Mouse (Mus musculus): Measurements from ENCODE around the gene Renbp. TPM values are rescaled to one million over a fixed set of nuclear protein-coding genes. Genes with fewer than 3 reads are reported as not detected.

The Renbp gene
- polyA plus RNA-seq (2012; rRNA removed; ENCODE audit: low replicate concordance): 14.0 and 16.6 TPM in 2 replicates

DNA sequence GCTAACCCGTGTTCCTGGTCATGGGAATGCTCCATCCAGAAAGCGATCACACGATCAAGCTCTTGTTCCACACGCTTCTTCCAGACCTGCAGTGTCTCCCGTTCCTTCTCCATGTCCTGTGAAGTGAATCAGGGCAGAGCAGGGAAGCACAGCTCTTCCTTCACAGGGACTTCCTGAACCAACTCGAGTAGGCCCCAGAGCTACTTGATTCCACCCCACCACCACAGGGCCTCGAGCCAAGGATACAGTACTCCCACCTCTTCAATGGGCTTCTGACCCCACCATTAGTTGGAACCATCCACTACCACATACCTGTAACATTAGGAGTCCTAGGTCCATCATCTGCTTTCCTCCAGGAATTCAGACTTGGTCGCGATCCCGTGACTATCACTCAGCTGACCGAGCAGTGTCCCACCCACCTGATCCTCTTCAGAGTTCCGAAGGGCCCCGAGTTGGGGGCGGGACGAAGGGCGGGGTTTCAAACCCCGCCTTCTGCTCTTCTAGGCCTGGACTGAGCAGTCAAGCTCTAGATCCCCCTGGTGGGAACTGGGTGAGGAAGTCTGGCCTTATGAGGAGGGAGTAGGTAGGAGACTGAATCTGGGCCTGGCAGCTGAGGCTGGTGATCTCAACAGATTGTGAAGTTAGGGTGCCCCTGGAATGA is at the start of gene Renbp:
Gene Renbp, minus strand, starts transcription at position 449 of the 661 bp plus-strand sequence.

GRCm38 (mm10) chrX:73966248-73967176 is 35.9 kb upstream of the Renbp start, which contains the start of gene Hcfc1:
Hcfc1 (minus strand) TSS chrX:73966357.

DNA sequence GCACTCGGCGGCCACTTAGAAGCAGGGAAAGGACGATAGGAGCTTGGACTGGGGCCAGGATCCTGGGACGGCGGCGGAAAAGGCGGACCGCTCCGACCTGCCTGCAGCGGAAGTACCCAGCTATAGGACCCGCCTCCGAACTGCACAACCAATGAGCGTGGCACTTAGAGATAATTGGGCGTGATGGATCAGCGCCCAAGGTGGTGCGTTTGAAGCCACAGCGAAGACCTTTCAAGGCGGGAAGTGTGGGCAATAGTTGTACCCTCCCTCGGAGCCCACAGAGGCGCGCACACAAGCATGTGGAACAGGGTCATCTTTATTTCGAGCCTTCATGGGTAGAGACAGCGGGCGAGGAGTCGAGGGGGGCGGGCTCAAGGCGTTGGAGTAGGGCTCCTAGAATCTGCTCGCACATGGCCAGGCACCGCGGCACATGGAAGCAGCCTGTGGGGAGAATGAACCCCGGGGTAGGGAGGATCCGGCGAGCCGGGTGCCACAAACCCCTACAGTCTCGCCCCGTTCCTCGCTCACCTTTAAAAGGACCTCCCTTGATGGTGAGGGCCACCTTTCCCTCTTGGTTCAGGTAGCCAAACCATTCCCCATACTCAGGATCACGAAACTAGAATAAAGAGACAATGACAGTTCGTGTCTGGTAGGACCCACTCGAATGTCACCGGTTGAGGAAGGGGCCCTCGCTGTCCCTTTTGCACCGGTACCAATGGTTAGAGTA is 8.7 kb downstream of the Renbp start, which contains the start of the genes Arhgap4 and Naa10:
Gene Arhgap4, minus strand, starts transcription at position 48 of the 727 bp plus-strand sequence.
Gene Naa10, minus strand, starts transcription at position 122 of the 727 bp plus-strand sequence.

DNA sequence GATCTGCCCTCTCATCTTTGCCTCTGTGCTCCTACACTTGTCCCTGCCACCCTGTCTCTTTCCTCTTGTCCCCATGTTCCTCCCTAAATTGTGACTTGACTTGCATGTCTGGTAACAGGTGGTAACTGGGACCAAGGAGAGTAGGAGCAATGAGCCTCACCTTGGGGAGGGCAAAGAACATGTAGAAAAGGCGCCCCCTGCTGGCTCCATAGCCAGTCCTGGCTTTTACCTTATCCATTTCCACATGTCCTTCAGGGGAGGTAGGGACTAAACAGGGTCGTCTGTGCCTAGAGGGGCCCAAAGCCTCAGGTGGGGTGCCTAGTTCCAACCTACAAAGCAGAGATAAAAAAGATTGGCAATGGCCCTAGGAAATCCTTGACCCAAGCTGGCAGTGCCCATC is 34.9 kb downstream of the Renbp start, which contains the start of gene L1cam:
Gene L1cam, minus strand, starts transcription at position 387 of the 400 bp plus-strand sequence.

DNA sequence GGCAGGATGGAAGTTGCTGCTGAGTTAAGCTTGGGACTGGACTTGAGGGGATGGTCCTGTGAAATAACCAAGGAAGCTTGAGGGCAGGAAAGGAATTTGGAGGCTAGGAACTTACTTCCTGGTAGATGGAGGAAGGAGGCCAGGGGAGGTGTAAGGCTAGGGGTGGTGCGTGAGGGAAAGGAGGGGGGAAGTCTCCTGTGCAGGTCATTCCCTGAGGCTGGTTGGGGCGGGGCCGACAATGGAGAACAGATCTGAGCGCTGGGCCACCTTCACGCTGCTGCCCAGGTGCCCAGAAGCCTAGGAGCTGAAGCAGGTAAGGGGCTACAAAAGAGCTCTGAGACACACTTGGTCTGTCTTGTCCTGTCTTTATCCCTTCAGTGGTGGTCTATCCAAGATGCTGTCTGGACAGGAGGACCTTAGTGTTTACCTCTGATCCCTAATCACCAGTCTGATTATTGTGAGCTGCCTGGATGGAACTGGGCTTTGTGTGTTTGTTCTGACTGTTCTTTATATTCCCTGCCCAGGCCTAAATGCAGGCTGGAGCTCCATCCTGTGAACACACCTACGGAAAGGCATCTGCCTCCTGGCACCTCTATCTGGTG is 39.0 kb downstream of the Renbp start, which contains the start of gene Avpr2:
Gene Avpr2, plus strand, starts transcription at position 552 of the 602 bp plus-strand sequence.

Other genes starting within 250 kb of the Renbp start
- gene Bcap31, start 214.7 kb downstream of the Renbp start, polyA plus RNA-seq (2012; rRNA removed; ENCODE audit: low replicate concordance): 52.1 and 145 TPM in 2 replicates
- 54.7 and 56.8 TPM in 2 replicates for gene Abcd1, start 214.3 kb downstream of the Renbp start, polyA plus RNA-seq (2012; rRNA removed; ENCODE audit: low replicate concordance)
- gene Plxnb3, start 173.8 kb downstream of the Renbp start, polyA plus RNA-seq (2012; rRNA removed; ENCODE audit: low replicate concordance): 1.1 and 2.1 TPM in 2 replicates
- gene Srpk3, start 156.4 kb downstream of the Renbp start, polyA plus RNA-seq (2012; rRNA removed; ENCODE audit: low replicate concordance): 33.8 and 40.9 TPM in 2 replicates
- gene Idh3g, start 144.0 kb downstream of the Renbp start, polyA plus RNA-seq (2012; rRNA removed; ENCODE audit: low replicate concordance): 290 and 957 TPM in 2 replicates
- gene Ssr4, start 143.8 kb downstream of the Renbp start, polyA plus RNA-seq (2012; rRNA removed; ENCODE audit: low replicate concordance): 196 and 219 TPM in 2 replicates
- 1.9 and 2.8 TPM in 2 replicates for gene Pdzd4, start 105.9 kb downstream of the Renbp start, polyA plus RNA-seq (2012; rRNA removed; ENCODE audit: low replicate concordance)
- gene Avpr2, start 38.7 kb downstream of the Renbp start, polyA plus RNA-seq (2012; rRNA removed; ENCODE audit: low replicate concordance): not detected in 2 replicates
- gene L1cam, start 34.7 kb downstream of the Renbp start, polyA plus RNA-seq (2012; rRNA removed; ENCODE audit: low replicate concordance): 3.8 and 4.2 TPM in 2 replicates
- gene Arhgap4, start 9.0 kb downstream of the Renbp start, polyA plus RNA-seq (2012; rRNA removed; ENCODE audit: low replicate concordance): 109 and 157 TPM in 2 replicates
- 45.5 and 58.2 TPM in 2 replicates for gene Naa10, start 8.9 kb downstream of the Renbp start, polyA plus RNA-seq (2012; rRNA removed; ENCODE audit: low replicate concordance)
- 29.8 and 73.5 TPM in 2 replicates for gene Hcfc1, start 35.5 kb upstream of the Renbp start, polyA plus RNA-seq (2012; rRNA removed; ENCODE audit: low replicate concordance)
- 228 and 351 TPM in 2 replicates for gene Irak1, start 93.1 kb upstream of the Renbp start, polyA plus RNA-seq (2012; rRNA removed; ENCODE audit: low replicate concordance)
- 2.1 TPM in 1 of 2 replicates, not detected in the other for gene Opn1mw, start 196.6 kb upstream of the Renbp start, polyA plus RNA-seq (2012; rRNA removed; ENCODE audit: low replicate concordance)
- gene Mecp2, start 204.5 kb upstream of the Renbp start, polyA plus RNA-seq (2012; rRNA removed; ENCODE audit: low replicate concordance): 6.0 and 8.2 TPM in 2 replicates
- gene Tex28, start 237.0 kb upstream of the Renbp start, polyA plus RNA-seq (2012; rRNA removed; ENCODE audit: low replicate concordance): not detected in 2 replicates
- 0.19 TPM in 1 of 2 replicates, not detected in the other for gene Tktl1, start 246.4 kb upstream of the Renbp start, polyA plus RNA-seq (2012; rRNA removed; ENCODE audit: low replicate concordance)

Data from mammary gland, adult 2 months (tissue).